Mouse (Mus musculus): ENCODE measurements around the gene Stard13. TPM values are rescaled to one million over a fixed set of nuclear protein-coding genes. Genes with fewer than 3 reads are reported as not detected.

The Stard13 gene
- total RNA-seq, 2 experiments from 2014 or later = 8.9 to 14.4 TPM

- no peak for DNase-seq (ENCODE audit: low spot score in 2 of 2)
Observed at GRCm38 (mm10) chr5:151024483-151024882, 209.2 kb downstream of the Stard13 start.

- no peak for DNase-seq (ENCODE audit: low spot score in 2 of 2)
Observed at GRCm38 (mm10) chr5:151023461-151023860, 210.2 kb downstream of the Stard13 start.

- no peak for DNase-seq (ENCODE audit: low spot score in 2 of 2)
Observed at GRCm38 (mm10) chr5:151022939-151023338, 210.7 kb downstream of the Stard13 start.

GRCm38 (mm10) chr5:151022026-151022425 is 211.6 kb downstream of the Stard13 start:
- no peak for DNase-seq (ENCODE audit: low spot score in 2 of 2)

GRCm38 (mm10) chr5:151020831-151021230 is 212.8 kb downstream of the Stard13 start:
- DNase-seq (ENCODE audit: low spot score in 2 of 2) = no peak

GRCm38 (mm10) chr5:151020031-151020820 is 213.4 kb downstream of the Stard13 start:
- no peak for DNase-seq (ENCODE audit: low spot score in 2 of 2)

- no peak for DNase-seq (ENCODE audit: low spot score in 2 of 2)
Observed at GRCm38 (mm10) chr5:151018959-151019358, 214.7 kb downstream of the Stard13 start.

GRCm38 (mm10) chr5:151018450-151018849 is 215.2 kb downstream of the Stard13 start:
- DNase-seq (ENCODE audit: low spot score in 2 of 2) = no peak

- no peak for DNase-seq (ENCODE audit: low spot score in 2 of 2)
Observed at GRCm38 (mm10) chr5:151004216-151004755, 229.3 kb downstream of the Stard13 start.

- no peak for DNase-seq (ENCODE audit: low spot score in 2 of 2)
Observed at GRCm38 (mm10) chr5:151002051-151002450, 231.6 kb downstream of the Stard13 start.

- no peak for DNase-seq (ENCODE audit: low spot score in 2 of 2)
Observed at GRCm38 (mm10) chr5:151001111-151001510, 232.5 kb downstream of the Stard13 start.

- DNase-seq (ENCODE audit: low spot score in 2 of 2) = peak in 1 of 2 experiments; percentile 5
Observed at GRCm38 (mm10) chr5:150996586-150996985, 237.1 kb downstream of the Stard13 start.

GRCm38 (mm10) chr5:150994096-150994495 is 239.5 kb downstream of the Stard13 start:
- DNase-seq (ENCODE audit: low spot score in 2 of 2) = no peak

Other genes starting within 250 kb of the Stard13 start
- gene Gm42906, start 194.3 kb upstream of the Stard13 start, total RNA-seq (2021) = under 1 TPM in 1 of 2 experiments, not detected in 1; 0.93 TPM

All from adrenal gland, adult 18-20 months (tissue).